In the genomic region with DNA sequence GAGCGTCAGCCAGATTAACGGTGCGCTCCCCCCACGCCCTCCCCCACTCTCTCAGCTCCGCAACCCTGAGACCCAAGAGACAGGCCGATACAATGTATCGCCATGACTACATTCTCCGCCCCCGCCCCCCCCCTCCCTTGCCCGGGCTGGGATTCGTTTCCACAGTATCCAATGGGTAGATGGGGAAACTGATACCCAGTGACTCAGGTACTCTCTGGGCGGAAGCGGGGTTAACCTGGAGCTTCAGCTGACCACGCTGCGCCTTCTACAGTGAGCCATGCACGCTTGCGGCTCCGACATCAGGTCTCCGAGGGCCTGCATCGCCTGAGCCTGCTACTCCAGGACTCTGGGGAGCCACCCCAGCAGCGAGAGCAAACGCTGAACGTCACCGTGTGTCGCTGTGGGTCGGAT, we compare ENCODE assay signal across 8 mouse cellular contexts. TPM values are rescaled to one million over a fixed set of nuclear protein-coding genes. Genes with fewer than 3 reads are reported as not detected.
A peak's percentile ranks its signal among the peaks of the same experiment; 100 is the strongest.
DNase-seq lines count a peak whose midpoint lies in the region; ATAC-seq and TF ChIP-seq lines count a peak whose summit lies in the region.
"Had no signal": no experiment of that assay in that cellular context is flagged by ENCODE, and none has a peak within 500 bp of the region (broad histone marks: within the 10 kb centered on the region; RNA-seq: fewer than 3 reads in every experiment).

No protein-coding gene starts in this region.

- no peak for DNase-seq in limb, embryonic 14.5 days (ENCODE audit: low spot score)
- no peak for DNase-seq in stomach, postnatal 0 days (ENCODE audit: low spot score)
- no peak for DNase-seq in layer of hippocampus, adult 9-10 months (ENCODE audit: low spot score)
- DNase-seq in cerebellum, postnatal 14 days, result no peak
- DNase-seq: thymus, adult 18-20 months had no signal

- no peak overlapping the region for H3K27ac ChIP-seq in forebrain, embryonic 13.5 days
- no peak overlapping the region for H3K27ac ChIP-seq in limb, embryonic 14.5 days (replicated peaks; ENCODE audit: low read depth, low read length)
- H3K27ac ChIP-seq in stomach, postnatal 0 days (replicated peaks), result no peak overlapping the region

- TF ChIP-seq CTCF in stomach, postnatal 0 days (IDR thresholded peaks at IDR 0.05; ENCODE audit: low read depth), result no peak

- H3K27me3 ChIP-seq in megakaryocyte, embryonic 14.5 days (replicated peaks), result peaks cover 78% of the 10 kb centered on the region
- peaks cover 8% of the 10 kb centered on the region; the same call in 1 of the 2 replicates for H3K27me3 ChIP-seq in forebrain, embryonic 13.5 days
- H3K27me3 ChIP-seq in limb, embryonic 14.5 days (ENCODE audit: control insufficient read depth, insufficient read depth, low read length), result no peaks in the 10 kb centered on the region
- H3K27me3 ChIP-seq in stomach, postnatal 0 days (ENCODE audit: control insufficient read depth, insufficient read depth, low read length), result no peaks in the 10 kb centered on the region

- no peaks in the 10 kb centered on the region for H3K9me3 ChIP-seq in megakaryocyte, embryonic 14.5 days
- peaks cover 10% of the 10 kb centered on the region for H3K9me3 ChIP-seq in forebrain, embryonic 13.5 days (replicated peaks)
- peaks cover 18% of the 10 kb centered on the region for H3K9me3 ChIP-seq in limb, embryonic 14.5 days (ENCODE audit: control insufficient read depth, low read length)
- 0 out of 2 replicates have a peak, but pooled peaks cover 3% of the 10 kb centered on the region for H3K9me3 ChIP-seq in stomach, postnatal 0 days (ENCODE audit: control insufficient read depth, low read length)

- no peak for TF ChIP-seq POLR2A in limb, embryonic 14.5 days (IDR thresholded peaks at IDR 0.05; ENCODE audit: borderline replicate concordance, extremely low read depth, insufficient read depth, insufficient read length)

- H3K4me3 ChIP-seq in megakaryocyte, embryonic 14.5 days (replicated peaks), result peak overlapping the region; percentile 70
- H3K4me3 ChIP-seq in forebrain, embryonic 13.5 days, result peak overlapping the region; percentile 23
- H3K4me3 ChIP-seq in limb, embryonic 14.5 days (replicated peaks; ENCODE audit: low read length), result peak overlapping the region; percentile 26
- H3K4me3 ChIP-seq in stomach, postnatal 0 days (ENCODE audit: low read depth, low read length), result peak overlapping the region; percentile 8; the same call in 1 of the 2 replicates

- TF ChIP-seq EP300 in stomach, postnatal 0 days (optimal IDR thresholded peaks at IDR 0.05), result no peak

- H3K9ac ChIP-seq in forebrain, embryonic 13.5 days, result no peak overlapping the region
- H3K9ac ChIP-seq in limb, embryonic 14.5 days (ENCODE audit: low read depth, low read length, severe bottlenecking), result 0 out of 2 replicates have a peak overlapping the region, but pooled peaks have one; percentile 12
- H3K9ac ChIP-seq in stomach, postnatal 0 days (ENCODE audit: low read length), result no peak overlapping the region

- H3K36me3 ChIP-seq in megakaryocyte, embryonic 14.5 days (replicated peaks; ENCODE audit: low read length), result no peaks in the 10 kb centered on the region
- no peaks in the 10 kb centered on the region for H3K36me3 ChIP-seq in forebrain, embryonic 13.5 days (ENCODE audit: poor library complexity, severe bottlenecking)
- no peaks in the 10 kb centered on the region for H3K36me3 ChIP-seq in limb, embryonic 14.5 days (ENCODE audit: control insufficient read depth, insufficient read depth, low read length)
- H3K36me3 ChIP-seq in stomach, postnatal 0 days (ENCODE audit: control insufficient read depth, insufficient read depth, low read length), result no peaks in the 10 kb centered on the region

- peaks cover 34% of the 10 kb centered on the region for H3K4me1 ChIP-seq in megakaryocyte, embryonic 14.5 days
- no peaks in the 10 kb centered on the region for H3K4me1 ChIP-seq in forebrain, embryonic 13.5 days
- no peaks in the 10 kb centered on the region; the same call in 1 of the 2 replicates for H3K4me1 ChIP-seq in limb, embryonic 14.5 days (ENCODE audit: control insufficient read depth, insufficient read depth, low read length)
- H3K4me1 ChIP-seq in stomach, postnatal 0 days (replicated peaks; ENCODE audit: control insufficient read depth, insufficient read depth), result no peaks in the 10 kb centered on the region

- peak overlapping the region; percentile 47 for H3K4me2 ChIP-seq in forebrain, embryonic 13.5 days
- H3K4me2 ChIP-seq in limb, embryonic 14.5 days (replicated peaks; ENCODE audit: low read depth, low read length, severe bottlenecking), result peak overlapping the region; percentile 45
- peak overlapping the region; percentile 31 for H3K4me2 ChIP-seq in stomach, postnatal 0 days (replicated peaks; ENCODE audit: low read depth)

- WGBS in forebrain, embryonic 13.5 days, result 59% methylated on average over 26 of the region's 26 CpGs
- WGBS in limb, embryonic 14.5 days, result 67% methylated on average over 24 of the region's 26 CpGs
- 52% methylated on average over 26 of the region's 26 CpGs for WGBS in stomach, postnatal 0 days

- no peak for ATAC-seq in megakaryocyte, adult 5-6 weeks (ENCODE audit: poor library complexity, severe bottlenecking)
- ATAC-seq in forebrain, embryonic 13.5 days, result 0 out of 2 replicates have a peak, but pooled peaks have one; percentile 36
- 0 out of 2 replicates have a peak, but pooled peaks have one; percentile 2 for ATAC-seq in limb, embryonic 14.5 days (ENCODE audit: low FRiP score, low read depth)
- no peak for ATAC-seq in stomach, postnatal 0 days (ENCODE audit: low FRiP score, low TSS enrichment)

RNA-seq across cellular contexts. Expression of gene Cdh15, which starts 17.0 kb away (rescaled TPM):
- polyA plus RNA-seq in megakaryocyte, embryonic 14.5 days (2012; ENCODE audit: insufficient read depth, low replicate concordance), result not detected in 2 replicates
- not detected in 2 replicates for total RNA-seq in megakaryocyte, adult 5-6 weeks (2015)
- not detected in 2 replicates for total RNA-seq in megakaryocyte, adult 5-6 weeks (2017)
- polyA plus RNA-seq in forebrain, embryonic 13.5 days (2015; fragmentation: Nextera tagmentation; extraction: Ambion mirVana), result 0.28 and 0.74 TPM in 2 replicates
- 23.6 and 27.6 TPM in 2 replicates for polyA plus RNA-seq in limb, embryonic 14.5 days (2012; rRNA removed)
- 19.5 and 27.1 TPM in 2 replicates for polyA plus RNA-seq in limb, embryonic 14.5 days (2014; fragmentation: Nextera tagmentation; extraction: Ambion mirVana)
- 0.23 TPM in 2 replicates for polyA plus RNA-seq in stomach, postnatal 0 days (2015; fragmentation: Nextera tagmentation; extraction: Ambion mirVana)

Comparison
In these comparisons a context has a peak if more than half of its experiments do, and no peak if none do; other contexts are left out.
1. H3K4me3 ChIP-seq: peak in every context shown above with its lines; median percentile 70 in megakaryocyte, embryonic 14.5 days; 26 in limb, embryonic 14.5 days; 23 in forebrain, embryonic 13.5 days; 8 in stomach, postnatal 0 days.
2. ATAC-seq: peak in forebrain, embryonic 13.5 days (single experiment) and limb, embryonic 14.5 days (single experiment); none in megakaryocyte, adult 5-6 weeks (single experiment) and stomach, postnatal 0 days (single experiment).
3. RNA of gene Cdh15, which starts 17.0 kb away (polyA plus RNA-seq): 19.5 to 27.6 TPM in limb, embryonic 14.5 days; 0.28 to 0.74 TPM in forebrain, embryonic 13.5 days, 0.23 TPM in stomach, postnatal 0 days and not detected in megakaryocyte, embryonic 14.5 days; every median in the first group is over 10 times any median in the second.
4. Peak in every context shown above with its lines, with median percentiles within 50 percentile points of each other: H3K4me2 ChIP-seq.